Mouse (Mus musculus): Measurements from ENCODE around the gene Swi5.
A peak's percentile ranks its signal among the peaks of the same experiment; 100 is the strongest.

Gene Swi5

DNA sequence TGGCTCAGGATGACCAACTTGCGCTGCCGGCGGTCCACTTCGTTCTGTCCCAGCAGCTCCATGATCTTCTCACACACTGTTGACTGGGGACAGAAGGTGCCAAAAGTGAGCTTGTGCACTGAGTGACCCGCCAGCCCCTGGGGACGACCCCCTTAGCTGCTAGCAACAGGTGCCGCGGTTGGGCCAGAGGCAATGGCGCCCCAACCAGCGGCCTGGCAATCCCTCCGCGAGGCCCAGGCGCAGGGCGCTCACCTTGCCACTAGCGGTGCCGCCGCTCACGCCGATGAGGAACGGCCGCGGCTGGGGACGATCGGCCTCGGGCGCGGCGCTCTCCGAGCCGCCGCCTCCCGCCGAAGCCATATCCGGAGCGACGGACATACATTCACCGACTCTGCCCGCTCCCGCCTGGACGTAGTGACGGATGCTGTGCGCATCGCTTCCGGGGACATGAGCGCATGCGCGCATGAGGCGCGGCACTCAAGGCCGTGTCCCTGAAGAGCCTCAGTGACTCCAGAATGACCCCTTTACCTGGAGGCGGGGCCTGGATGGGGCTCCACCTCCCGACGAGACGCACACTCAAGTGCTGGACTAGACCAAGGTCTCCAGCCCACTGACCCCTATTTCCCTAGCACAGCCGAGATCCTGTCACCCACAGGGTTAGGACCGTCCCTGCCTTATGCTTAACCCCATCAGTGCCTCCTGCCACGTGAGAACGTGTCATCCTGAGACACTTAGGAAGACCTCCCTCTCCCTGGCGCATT, 28.0 kb downstream of the Swi5 start, which contains the start of gene Uck1:
TSS of gene Uck1 (minus strand) at position 503 of the 761 bp plus-strand sequence.
- DNase-seq: peak; percentile 94

DNA sequence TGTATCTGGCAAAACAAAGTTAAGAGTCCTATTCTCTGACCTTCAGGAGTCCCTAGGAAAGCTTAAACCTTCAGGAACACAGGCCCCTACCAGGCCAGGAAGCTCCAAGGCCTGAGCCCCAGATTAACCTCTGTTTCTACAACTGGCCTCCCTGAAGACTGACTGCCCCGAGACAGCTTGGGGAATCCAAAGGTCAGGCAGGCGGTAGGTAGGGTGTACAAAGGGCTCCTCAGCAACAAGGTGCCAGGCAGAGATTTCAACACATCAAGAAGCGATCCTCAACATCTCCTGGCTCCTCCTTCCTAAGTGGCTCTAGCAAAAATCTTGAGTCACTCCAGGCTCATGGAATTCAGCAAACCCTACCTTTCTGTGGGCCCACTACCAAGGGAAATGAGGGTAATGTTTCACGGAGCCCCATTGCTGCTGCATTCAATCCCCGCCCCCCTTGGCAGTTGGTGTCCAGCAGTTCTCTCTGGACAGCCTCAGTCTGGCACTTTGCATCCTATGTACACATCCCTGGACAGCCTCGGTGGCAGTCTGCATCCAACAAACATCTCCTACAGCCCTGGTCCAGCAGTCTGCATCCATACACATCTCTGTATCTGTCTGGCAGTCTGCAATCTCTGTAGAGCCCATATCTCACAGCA, 28.9 kb downstream of the Swi5 start:
- peak; percentile 22 for DNase-seq

DNA sequence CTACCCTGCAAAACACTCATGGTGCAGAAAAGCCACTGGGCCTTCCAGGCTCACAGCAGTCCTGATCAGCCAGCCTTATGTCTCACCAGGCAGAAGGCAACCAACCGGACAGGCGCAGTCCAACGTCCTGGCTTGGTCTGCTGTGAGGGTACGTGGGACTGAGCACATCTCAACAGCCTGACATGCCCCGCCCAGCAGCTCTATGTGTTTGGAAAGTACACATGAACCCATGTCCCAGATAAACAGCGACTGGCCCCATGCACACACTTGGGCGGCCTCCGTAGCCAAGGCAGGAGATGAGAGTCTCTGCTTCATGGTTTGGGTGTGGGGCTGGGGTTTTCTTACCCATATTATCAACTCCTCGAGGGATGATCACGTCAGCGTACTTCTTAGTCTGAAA, 31.6 kb downstream of the Swi5 start:
- no peak for DNase-seq

DNA sequence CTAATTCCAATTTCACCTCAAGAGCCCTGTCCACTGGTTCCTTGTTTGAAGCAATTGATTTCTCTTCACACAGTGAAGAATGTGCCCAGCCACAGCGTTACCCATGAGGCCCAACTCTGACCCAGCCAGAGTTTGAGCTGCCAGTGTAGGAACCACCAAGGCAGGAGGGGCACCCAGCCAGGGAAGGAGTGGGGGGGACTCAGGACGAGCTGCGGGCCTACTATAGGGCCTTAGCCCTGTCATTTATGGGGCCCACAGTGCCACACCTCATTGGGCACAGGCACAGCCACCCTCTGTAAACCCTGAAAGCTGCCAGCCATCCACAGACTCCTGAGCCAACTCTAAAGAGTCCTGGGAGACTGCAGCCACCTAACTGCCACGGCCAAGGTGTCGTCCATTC, 33.3 kb downstream of the Swi5 start:
- peak; percentile 22 for DNase-seq

DNA sequence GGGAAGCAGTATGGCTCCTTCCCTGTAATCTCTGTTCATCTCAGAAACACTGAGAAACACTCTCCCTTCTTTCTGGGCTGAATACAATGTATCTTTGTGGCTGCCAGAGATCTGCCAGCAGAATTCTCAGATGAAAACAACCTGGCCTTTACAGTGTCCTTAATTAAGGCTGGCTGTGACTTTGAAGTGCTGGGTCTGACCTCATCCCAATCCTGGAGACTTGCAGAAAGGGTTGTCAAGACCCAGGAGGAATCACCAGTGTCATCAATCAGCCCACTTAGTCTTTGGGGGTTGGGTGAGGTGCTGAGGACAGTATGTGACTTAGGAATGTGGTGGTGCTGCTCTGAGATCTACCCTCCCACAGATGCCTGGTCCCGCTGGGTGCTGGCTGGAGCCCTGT, 34.5 kb downstream of the Swi5 start:
- DNase-seq: no peak

DNA sequence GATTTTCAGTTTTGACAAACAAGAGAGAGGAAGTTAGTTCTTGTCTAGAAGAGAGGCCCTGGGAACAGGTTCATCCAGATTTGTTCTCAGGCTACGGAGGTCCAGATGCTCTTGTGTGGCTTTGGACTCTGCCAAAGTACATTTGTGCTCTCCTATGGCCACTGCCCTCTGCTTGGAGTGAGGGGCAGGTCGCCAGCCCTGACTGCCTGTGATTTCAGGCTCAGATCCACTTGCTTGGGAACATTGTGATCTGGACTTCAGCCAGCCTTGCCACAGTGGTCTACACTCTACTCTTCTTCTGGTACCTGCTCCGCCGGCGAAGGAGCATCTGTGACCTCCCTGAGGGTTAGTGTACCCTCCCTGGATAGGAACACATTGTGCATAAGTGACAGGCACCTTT, 35.2 kb downstream of the Swi5 start:
- no peak for DNase-seq

DNA sequence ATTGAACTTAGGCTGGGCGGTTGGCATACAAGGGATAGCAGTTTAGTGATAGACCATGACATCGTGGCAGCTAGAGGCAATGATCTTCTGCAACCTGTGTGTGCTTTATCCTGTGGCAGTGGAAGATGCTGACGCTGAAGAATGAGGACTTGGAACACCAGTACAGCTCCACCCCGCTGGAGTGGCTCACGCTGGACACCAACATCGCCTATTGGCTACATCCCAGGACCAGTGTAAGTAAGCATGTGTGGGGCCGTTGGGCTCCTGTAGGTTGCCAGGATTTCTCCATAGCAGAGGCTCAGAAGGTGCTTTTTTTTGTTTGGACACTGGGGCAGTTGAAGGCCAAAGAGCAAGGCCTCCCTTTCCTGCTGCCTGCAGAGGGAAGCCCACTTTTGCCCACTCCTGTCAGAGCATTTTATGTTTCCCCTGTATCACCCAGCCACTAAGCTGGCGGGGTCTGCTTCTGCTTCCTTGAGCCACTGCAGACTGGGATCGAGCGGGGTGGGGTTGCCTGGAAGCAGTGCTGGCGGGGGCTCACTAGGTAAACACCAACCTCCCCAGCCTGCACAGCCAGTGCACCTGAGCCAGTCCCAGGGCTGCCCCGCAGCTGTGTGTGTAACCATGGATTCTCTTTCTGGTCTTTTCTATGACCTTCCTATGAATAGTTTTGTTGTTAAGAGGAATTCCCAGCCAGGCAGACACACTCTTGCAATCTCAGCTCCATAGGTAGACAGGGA, 35.9 kb downstream of the Swi5 start:
- peak; percentile 45 for DNase-seq

DNA sequence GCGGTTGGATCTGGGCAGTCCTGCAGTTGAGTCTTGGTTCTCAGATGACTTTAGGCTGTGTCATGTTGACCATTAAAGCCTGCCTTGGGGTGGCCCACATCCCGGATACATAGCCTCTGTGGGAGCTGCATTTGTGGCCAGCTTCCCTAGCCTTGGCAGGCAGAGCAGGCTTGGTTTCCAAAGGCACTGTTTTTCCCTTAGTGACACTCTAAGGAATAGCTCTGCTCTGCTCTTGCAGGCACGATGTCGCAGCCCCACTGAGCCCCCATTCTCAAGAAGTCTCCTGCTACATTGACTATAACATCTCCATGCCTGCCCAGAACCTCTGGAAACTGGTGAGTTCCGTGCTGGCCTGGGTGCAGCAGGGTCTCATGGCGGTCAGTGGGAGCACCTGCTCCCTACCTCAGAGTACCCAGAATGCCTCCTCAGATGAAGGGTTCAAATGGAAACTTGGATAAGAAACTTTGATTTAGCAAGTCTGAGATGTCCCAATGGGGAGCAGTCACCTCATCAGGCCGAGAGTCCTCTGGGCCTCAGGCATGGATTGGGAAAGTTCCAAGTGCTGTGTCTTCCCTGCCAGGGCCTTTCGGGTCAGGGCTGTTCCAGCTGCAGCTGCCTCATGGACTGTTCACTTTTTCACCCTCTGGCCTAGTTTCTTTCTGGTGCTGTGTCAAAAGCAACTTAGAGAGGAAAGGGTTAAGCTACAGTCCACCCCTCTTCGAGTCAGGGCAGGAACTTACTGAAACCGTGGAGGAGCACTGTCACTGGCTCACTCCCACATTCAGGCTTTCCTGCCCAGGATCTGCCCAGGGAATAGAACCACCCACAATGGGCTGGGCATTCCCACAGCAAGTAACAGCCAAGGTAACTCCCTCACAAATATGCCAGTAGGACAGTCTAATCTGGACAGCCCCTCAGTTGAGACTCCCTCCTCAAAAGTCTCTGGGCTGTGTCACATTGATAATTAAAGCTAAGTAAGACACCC, 39.2 kb downstream of the Swi5 start:
- DNase-seq: no peak

DNA sequence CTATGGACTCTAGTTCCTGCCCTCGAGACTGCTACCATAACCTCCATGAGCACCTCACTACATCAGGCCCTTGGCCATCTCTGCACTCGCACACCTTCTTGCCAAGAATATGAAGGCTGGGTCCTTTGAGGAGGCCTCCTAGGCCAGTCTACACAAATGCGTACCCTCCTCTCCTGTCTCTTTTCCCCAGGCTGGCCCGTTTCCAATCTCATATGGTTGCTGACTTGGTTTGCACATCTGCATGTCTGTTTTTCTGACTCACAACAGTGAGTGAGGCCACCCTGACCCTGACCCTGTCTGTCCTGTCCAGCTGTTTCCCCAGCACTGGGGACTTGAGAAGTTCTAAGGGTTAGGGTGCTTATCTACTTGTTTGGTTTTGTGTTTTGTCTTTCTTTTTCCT, 41.1 kb downstream of the Swi5 start:
- no peak for DNase-seq

DNA sequence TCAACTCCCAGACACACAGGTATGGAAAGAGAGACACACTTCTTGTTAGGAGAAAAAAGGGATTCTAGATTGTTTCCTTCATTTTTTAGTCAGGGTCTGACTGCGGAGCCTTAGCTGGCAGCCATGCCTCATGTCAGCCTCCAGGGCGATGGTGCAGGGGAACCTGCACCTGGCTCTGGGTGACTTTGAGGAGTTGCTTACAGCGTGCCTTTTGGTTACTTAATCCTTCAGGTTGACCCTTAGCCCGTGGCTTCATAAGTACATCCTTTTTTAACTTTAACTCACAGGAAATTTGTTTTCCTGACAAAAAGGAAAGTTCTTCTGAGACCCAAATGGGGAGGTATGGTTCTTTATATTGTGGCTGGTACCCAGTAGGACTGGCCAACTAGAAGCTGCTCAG, 44.9 kb downstream of the Swi5 start:
- DNase-seq: no peak

DNA sequence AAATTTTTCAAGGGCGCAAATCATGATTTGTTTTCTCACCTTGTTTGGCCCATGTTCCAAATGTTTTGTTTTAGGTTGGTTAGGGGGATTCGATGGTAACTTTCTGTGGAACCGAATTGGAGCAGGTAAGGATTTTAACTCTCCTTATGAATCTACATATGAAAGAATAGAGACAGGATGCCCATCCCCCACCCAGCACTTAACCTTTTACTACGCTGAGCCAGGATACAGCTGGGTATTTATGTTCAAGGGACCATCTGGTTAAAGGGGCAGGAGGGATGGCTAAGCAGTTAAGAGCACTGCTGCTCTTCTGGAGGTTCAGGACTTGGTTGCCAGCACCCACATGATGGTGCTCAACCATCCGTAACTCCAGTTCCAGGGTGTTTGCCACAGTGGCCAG, 47.3 kb downstream of the Swi5 start:
- DNase-seq: no peak

DNA sequence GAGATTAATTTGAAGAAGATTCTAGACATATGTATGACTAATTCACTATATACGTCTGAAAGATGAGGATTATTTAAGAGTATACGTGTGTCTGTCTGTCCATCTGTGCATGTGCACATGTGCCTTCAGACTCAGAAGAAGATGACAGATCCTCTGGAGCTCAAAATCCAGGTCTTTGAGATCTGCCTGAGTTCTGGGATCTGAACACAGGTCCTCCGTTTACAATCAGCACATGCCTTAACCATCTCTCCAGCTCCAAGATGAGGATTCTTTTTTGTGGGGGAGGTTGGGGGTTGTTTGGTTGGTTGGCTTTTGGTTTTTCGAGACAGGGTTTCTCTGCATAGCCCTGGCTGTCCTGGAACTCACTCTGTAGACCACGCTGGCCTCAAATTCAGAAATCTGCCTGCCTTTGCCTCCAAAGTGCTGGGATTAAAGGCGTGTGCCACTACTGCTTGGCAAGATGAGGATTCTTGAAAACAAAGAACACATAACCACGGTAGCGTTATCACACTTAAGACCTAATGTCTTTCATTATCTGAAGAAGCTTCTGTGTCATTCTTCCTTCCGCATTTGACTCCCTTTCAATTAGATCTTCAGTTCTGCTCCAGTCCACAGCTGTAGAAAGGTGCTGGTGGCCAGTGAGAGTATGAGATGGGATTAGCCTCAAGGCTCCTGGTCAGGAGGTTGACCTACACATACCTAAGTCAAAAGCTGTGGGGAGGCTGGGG, 49.0 kb downstream of the Swi5 start:
- no peak for DNase-seq

DNA sequence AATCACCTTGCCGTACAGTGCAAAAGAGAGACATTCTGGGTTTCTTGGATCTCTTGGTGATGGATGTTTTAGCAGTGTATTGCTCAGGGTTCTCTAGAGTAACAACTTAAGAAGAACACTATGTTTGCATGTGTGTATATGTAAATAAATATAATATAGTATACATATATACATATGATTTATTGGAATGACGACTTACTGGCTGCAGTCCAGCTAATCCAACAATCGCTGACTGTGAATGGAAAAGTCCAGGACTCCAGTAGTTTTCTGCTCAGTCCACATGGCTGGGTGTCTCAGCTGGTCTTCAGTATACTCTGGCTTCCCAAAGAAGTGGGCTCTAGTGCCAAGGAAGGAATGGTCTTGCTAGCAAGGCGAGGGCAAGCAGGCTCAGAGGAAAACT, 50.3 kb downstream of the Swi5 start:
- DNase-seq: peak; percentile 46

DNA sequence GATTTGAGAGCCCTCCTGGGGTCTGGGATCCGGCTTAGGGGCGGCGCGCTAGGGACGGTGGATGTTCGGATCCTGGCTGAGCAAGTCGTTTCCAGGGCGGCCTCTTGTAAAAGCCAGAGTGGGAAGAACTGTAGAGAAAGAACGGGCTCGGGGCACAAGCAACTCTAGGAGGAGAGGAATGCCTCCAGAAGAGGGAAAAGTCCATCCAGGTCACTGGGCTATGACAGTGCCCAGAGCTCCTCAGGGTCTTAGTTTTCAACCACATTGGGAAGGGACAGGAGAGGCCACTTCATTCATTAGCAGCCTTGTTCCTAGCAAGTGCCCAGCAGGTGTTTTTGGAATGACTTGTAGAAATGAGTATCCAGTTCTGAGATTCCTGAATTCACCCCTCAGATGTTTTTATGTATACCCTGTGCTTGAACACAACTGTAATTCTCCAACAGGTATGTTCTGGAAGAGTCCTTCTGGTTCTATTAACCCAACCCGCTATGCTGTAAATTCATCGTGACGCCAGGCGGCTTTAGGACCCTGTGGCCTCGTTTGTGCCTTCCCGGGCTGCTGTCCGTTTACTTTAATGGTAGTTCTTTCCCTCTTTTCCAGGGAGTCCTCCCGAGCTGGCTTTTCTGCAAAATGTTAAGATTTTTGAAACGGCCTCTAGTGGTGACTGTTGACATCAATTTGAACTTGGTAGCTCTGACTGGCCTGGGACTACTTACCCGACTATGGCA, 51.0 kb downstream of the Swi5 start:
- DNase-seq: peak; percentile 78

DNA sequence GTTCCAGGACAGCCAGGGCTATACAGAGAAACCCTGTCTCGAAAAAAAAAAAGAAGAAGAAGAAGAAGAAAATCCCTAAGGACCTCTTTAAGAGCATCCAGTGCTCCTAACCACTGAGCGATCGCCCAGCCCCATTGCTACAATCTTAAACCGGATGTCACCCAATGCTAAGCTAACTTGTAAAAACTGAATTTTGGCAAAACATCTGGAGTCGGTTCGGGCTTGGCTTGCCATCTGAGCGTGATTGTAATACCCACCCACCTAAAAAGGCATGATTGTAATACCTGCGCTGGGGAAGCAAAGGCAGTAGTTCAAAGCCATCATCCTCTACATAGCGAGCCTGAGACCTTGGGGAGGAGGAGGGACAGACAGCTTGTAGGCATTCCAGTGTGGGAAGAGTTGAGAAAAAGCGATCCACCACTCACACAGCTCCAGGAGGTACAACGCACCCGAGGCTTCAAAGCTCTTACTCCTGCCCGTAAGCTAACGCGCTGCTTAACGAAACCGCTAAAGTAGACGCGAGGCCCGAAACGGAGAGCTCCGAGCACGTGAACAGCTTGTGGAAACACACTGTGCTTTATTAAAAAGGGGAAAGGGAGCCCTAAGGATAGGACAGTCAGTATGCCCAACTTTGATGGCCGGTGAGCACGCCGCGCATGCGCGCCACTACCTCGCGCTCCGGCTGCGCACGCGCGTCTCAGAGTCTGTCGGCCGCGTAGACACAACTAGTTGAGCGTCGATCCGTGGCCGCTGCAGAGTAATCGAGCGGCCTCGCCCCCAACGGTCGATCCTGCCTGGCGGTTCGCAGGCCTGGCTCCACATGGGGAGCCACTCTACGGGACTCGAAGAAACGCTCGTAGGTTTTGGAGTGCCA, 51.8 kb downstream of the Swi5 start, which contains the start of gene Pomt1:
TSS of gene Pomt1 (plus strand) at position 705 of the 874 bp plus-strand sequence.
- DNase-seq: peak; percentile 93

DNA sequence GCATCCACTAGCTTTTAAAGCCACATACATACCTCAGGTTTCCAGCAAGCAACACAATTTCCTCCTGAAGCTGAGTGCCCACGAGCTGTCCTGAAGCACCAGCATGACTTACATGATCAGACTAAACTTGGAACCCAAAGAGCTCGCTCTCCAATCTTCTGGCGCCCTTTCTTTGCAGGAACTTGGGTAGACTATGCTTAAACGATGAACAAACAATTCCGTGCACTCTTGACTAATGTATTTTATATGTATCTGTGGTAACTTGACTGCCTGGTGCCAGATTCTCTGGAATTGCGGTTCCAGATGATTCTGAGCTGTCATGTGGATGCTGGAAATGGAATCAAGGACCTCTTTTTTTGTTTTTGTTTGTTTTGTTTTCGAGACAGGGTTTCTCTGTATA, 52.4 kb downstream of the Swi5 start:
- peak; percentile 20 for DNase-seq

Measured in cerebellum, adult 9-11 months (tissue).